Mouse (Mus musculus) megakaryocyte-erythroid progenitor cell, adult 5 weeks (primary cell): ENCODE data around the gene Gm8220. TPM values are rescaled to one million over a fixed set of nuclear protein-coding genes. Genes with fewer than 3 reads are reported as not detected.

Source experiments
- polyA plus RNA-seq: library from polyadenylated mRNA; stranded (reverse); fragments of >175 nt; gene quantifications from 2 replicates; pipeline ENCODE4 v1.2.3, GENCODE M21; 2012

Gm8220 gene
- not detected in 2 replicates for polyA plus RNA-seq

GRCm38 (mm10) chr14:44285280-44285679, at the start of gene Gm8220:
Gene Gm8220 (plus strand): TSS chr14:44285580.

GRCm38 (mm10) chr14:44338484-44338883, 53.1 kb downstream of the Gm8220 start, which contains the start of gene Gm5930:
Gene Gm5930 (minus strand): TSS chr14:44338584.

Other genes starting within 250 kb of the Gm8220 start
- gene Ear2, start 182.9 kb upstream of the Gm8220 start, polyA plus RNA-seq: 0.19 and 1.2 TPM in 2 replicates
- not detected in 2 replicates for gene Gm3327, start 161.7 kb upstream of the Gm8220 start, polyA plus RNA-seq
- gene Gm8212, start 87.9 kb upstream of the Gm8220 start, polyA plus RNA-seq: not detected in 2 replicates
- not detected in 2 replicates for gene 4930503E14Rik, start 72.3 kb upstream of the Gm8220 start, polyA plus RNA-seq
- gene Gm5930, start 53.0 kb downstream of the Gm8220 start, polyA plus RNA-seq: not detected in 2 replicates
- not detected in 2 replicates for gene Gm8229, start 79.8 kb downstream of the Gm8220 start, polyA plus RNA-seq
- not detected in 2 replicates for gene Gm3371, start 125.1 kb downstream of the Gm8220 start, polyA plus RNA-seq
- gene Gm8232, start 148.1 kb downstream of the Gm8220 start, polyA plus RNA-seq: not detected in 2 replicates
- not detected in 2 replicates for gene BC061237, start 206.9 kb downstream of the Gm8220 start, polyA plus RNA-seq
- gene Gm17093, start 232.7 kb downstream of the Gm8220 start, polyA plus RNA-seq: not detected in 2 replicates